Mouse (Mus musculus) c-Kit-positive CD71-positive TER-119-positive erythroid progenitor cells, embryonic 14.5 days (primary cell): ENCODE measurements at regions not wholly inside any gene's neighbourhood (a gene's known extent, or its start where the extent isn't known, plus 50 kb on each side); places are given as distances from the start of the nearest gene placed in this dataset.

ENCODE experiments used
- DNase-seq: peaks from one replicate; pipeline ENCODE4 v3.0.0-alpha.2; 2013; ENCODE audit warnings: low spot score

- no peak for DNase-seq
Observed at GRCm38 (mm10) chrX:105228580-105228979, 108.4 kb downstream of the Magee1 start.

DNA sequence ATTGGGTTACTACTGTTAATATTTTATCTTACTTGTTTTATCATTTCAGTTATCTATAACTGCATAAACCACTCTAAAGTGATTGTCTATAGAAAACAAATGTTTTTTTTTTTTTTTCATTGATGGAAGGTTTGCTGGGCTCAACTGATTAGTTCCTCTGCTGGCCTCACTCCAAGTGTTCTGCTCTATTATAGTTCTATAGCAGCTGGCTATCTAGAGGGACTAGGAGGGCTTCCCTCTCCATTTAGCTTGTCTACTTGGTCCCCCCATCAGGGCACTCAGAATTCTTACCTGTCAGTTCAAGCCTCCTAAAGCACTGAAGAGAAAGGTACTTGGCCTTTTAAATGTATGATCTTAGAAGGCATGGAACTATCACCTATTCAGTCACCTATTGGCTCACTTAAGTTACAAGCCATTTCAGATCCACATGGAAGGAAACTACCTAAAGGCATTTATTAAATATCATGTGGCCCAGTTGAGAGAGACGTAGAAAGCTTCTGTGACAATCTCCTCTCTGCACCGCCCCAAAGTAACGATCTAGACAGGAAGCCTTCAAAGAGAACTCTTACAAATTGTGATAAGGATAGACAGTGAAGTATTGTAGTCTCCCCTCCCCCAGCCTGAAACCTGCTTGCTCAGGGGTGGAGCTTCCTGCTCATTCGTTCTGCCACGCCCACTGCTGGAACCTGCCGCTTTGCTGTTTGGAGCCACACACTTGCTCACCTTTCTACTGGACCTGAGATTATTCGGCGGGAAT is 117.0 kb downstream of the Magee1 start:
- DNase-seq, result peak; percentile 6
